Comparison of ENCODE assay signal across 20 mouse cellular contexts in genomic region chr14:68918526-68919045, GRCm38 (mm10).
"Had no signal": no experiment of that assay in that cellular context is flagged by ENCODE, and none has a peak within 500 bp of the region (broad histone marks: within the 10 kb centered on the region; RNA-seq: fewer than 3 reads in every experiment).

No protein-coding gene starts in this region.

- H3K4me3 ChIP-seq: intestine, embryonic 15.5 days; kidney, embryonic 15.5 days; left cerebral cortex, adult 2 months; liver, embryonic 12.5 days; liver, embryonic 15.5 days; midbrain, embryonic 12.5 days; midbrain, embryonic 15.5 days; neural tube, embryonic 12.5 days; neural tube, embryonic 15.5 days; stomach, embryonic 15.5 days had no signal

- H3K27me3 ChIP-seq: intestine, embryonic 15.5 days; kidney, embryonic 15.5 days; liver, embryonic 12.5 days; liver, embryonic 15.5 days; midbrain, embryonic 12.5 days; midbrain, embryonic 15.5 days; neural tube, embryonic 12.5 days; neural tube, embryonic 15.5 days; stomach, embryonic 15.5 days had no signal

- H3K9ac ChIP-seq: intestine, embryonic 15.5 days; kidney, embryonic 15.5 days; liver, embryonic 12.5 days; liver, embryonic 15.5 days; midbrain, embryonic 12.5 days; midbrain, embryonic 15.5 days; neural tube, embryonic 12.5 days; neural tube, embryonic 15.5 days; stomach, embryonic 15.5 days had no signal

- H3K36me3 ChIP-seq: intestine, embryonic 15.5 days; kidney, embryonic 15.5 days; liver, embryonic 12.5 days; liver, embryonic 15.5 days; midbrain, embryonic 12.5 days; midbrain, embryonic 15.5 days; neural tube, embryonic 12.5 days; neural tube, embryonic 15.5 days; stomach, embryonic 15.5 days had no signal

- H3K4me1 ChIP-seq: intestine, embryonic 15.5 days; liver, embryonic 12.5 days; liver, embryonic 15.5 days; stomach, embryonic 15.5 days had no signal

- H3K27ac ChIP-seq: intestine, embryonic 15.5 days; kidney, embryonic 15.5 days; left cerebral cortex, adult 2 months; liver, embryonic 12.5 days; liver, embryonic 15.5 days; macrophage; midbrain, embryonic 12.5 days; midbrain, embryonic 15.5 days; neural tube, embryonic 12.5 days; neural tube, embryonic 15.5 days; stomach, embryonic 15.5 days had no signal

- DNase-seq: kidney, adult 11 months; kidney, adult 8-10 months; kidney, postnatal 10 days; kidney, postnatal 4 days; lung, adult 2 months; lung, postnatal 14 days; retina, postnatal 1 day; right cerebral cortex, postnatal 25 days; thymus, postnatal 25 days had no signal
